Mouse (Mus musculus) neural tube, embryonic 10.5 days (tissue): ENCODE results near the gene Map6.
"Not testable (repeated sequence)": the region's sequence is repeated elsewhere in the genome, so short reads cannot be mapped to it uniquely, and the experiment has no call there.

Source experiments
- DNase-seq: peaks from one replicate; pipeline ENCODE4 v3.0.0-alpha.2; 2017; ENCODE audit warnings: low spot score; ENCODE audit errors: extremely low spot score

Map6 gene

DNA sequence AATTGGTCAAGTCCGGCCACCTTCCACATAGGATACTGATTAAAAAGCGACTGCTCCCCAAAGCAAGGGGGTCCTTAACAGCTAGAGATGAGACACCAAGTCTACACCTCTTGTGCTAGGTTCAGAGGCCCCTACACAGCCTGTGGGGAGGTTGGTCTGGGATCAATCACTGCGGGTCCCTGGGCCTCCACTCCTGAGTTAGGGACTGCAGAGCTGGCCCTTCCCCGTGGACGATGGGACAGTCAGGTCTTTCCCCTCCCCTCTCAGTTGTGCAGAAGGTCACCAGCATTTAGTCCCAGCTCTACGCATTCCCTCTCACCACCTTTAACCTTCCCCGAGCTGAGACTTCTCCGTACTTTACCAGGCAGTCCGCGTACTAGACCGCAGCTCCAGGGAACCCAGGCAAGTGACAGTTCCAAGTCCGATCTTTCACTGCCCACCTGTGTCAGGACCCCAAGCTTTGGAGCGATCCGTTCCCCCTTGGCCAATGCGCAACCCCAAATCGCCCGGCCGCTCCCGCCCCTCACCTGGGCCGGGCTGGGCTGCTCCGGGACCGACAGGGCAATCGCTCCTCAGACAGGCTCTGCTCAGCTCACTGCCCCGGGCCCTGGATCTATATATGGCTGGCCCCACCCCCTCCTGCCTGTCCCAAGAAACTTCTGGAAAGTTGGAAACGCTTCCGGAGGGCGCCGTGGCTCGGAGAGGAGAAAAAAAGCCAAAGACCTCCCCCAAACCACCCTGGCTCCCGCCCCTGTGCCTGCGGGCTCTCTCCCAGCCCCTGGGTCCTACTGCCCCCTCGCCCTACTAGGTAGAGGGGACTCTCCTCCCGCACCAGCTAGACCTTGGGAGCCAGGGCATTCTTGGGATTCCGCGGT is 85.5 kb downstream of the Map6 start, which contains the start of gene Serpinh1:
Gene Serpinh1, minus strand, starts transcription at position 714 of the 875 bp plus-strand sequence.
- DNase-seq = peak; percentile 89

DNA sequence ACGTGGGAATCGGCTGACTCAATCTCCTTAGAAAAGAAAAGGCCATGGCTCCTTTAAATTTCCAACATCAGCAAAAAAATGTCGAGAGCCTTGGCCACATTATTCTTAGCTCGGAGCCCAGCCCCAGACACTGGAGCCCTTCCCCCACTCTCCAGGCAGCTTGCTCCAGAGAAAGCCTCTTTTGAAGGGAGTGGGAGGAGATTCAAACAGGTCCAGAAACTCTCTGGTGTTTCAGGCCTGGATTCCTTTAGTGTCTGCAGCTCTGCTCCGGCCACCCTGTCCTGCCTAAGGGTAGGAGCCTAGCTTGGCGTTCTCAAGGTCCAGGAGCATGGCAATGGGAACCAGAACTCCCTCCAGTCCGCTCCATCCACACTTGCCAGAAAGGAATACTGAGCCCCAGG is 88.5 kb downstream of the Map6 start:
- DNase-seq = peak; percentile 70

DNA sequence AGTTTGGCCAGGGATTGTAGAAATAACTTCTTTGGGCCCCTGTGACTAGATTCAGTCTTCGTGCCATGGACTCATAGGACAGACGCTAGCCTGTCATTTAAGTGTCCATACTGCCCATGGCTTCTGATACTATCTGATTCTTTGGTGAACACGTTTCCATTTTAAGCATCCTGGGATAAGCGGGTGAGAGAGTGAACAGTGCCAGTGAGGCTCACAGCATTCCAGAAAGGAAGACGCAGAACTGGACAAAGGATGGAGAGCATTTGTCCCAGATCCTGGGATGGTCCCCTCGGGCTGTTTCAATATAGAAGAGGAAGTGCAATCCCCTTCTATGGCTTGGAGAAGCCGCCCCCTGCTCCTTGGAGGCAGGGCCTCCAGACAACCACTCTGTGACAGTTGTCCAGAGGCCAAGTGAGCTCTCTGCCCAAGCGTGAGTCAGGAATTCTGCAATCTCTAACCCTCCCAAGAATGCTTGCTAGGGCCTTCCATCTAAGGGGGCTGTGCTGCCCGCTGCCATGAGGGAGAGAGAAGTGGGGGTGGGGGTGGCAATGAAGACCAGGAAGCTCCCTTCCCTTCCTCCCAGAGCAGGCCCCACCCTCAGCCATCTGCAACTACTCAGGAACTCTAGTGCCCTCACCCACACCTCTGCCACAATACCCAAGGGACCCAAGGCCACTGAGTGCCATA is 89.1 kb downstream of the Map6 start:
- DNase-seq = no peak

DNA sequence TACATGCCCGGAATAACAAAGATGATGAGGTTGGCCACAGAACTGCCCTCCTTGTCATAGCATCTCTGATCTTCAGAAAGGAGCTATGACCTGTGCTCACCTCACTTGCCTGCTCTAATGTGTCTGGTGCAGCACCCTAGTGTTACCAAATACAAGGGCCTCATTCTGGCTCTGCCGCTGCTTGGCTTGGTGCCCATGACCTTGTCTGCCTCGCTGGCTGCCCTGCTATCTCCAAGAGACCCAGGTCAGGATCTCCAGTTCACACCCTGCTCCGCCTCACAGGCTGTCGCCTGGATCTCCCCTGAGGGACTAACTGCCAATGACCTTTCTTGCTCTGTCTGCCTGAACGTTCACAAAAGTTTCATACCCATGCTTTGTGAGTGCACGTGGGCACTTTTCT is 90.0 kb downstream of the Map6 start:
- no peak for DNase-seq

DNA sequence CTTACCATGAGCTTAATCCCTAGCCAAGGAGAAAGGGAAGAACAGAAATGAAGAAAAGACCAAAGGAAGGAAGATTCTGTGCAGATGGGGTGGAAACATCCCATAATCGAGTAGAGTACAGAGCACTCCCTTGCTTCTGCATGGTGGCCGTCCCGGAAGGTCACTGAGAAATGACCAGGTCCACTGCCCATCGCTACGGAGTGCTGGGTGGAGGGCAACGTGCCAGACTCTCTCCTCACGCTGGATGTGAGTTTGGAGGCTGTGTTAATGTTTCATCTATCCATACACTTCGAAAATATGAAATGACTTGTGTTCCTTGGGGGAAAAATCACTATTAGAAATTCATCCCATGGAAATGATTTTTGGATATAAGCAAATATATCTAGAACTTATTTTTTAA is 91.1 kb downstream of the Map6 start:
- no peak for DNase-seq

DNA sequence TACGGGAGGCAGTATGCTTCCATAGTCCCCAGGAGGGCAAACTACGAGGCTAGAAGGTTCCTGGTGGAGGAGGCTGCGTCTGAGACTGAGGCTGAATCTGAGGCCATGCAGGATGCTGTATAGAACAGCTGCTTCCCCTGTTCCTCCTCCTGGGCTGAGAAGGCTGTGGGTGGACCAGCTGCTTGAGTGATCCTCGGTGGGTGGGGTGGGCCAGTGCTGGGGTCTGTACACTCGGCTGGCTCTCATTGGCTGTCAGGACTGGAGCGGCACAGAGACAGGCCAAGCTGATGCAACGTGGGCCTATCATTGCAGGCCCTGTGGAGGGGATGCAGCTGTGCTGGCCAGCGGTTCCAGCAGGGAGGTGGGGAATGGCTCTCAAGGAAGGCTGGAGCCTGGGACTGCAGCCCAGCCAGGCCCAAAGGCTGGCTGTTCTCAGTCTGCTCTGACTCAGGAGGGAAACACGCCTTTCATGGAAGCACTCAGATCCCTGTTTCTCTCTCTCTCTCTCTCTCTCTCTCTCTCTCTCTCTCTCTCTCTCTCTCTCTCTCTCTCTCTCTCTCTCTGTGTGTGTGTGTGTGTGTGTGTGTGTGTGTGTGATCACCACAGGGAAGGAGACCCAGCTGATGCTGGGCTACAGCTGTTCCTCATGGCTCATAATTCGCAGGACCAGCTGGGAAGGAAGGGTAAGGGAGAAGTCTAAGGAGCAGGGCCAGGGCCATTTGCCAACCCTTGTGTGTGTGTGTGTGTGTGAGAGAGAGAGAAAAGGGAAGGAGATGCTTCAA is 93.0 kb downstream of the Map6 start:
- DNase-seq = peak; percentile 86

DNA sequence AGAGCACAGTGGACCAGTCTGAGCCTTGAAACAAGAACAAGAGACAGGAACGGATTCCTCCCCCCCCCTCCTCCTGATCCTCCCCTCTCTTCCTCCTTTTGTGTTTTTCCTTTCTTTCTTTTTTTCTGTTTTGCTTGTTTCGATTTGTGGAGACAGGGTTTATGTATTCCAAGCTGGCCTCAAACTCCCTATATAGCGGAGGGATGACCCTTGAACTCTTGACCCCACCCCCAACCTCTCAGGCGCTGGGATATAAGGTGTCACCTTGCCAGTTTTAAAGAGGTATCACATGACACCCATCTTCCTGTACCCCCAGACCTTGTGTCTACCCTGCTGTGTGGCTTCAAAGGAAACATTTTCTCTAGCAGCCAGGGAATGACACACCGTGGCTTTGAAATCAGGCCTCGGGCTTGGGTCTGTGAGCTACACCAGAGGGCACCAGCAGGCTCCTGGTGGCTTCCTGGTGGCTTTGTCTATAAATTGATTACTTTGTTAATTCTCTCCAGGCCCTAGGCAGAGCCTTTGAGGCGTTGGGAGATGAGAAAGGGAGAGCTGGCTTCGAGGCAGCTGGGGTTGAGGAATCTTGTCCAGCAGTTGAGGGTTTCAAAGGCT is 93.7 kb downstream of the Map6 start:
- DNase-seq = no peak

DNA sequence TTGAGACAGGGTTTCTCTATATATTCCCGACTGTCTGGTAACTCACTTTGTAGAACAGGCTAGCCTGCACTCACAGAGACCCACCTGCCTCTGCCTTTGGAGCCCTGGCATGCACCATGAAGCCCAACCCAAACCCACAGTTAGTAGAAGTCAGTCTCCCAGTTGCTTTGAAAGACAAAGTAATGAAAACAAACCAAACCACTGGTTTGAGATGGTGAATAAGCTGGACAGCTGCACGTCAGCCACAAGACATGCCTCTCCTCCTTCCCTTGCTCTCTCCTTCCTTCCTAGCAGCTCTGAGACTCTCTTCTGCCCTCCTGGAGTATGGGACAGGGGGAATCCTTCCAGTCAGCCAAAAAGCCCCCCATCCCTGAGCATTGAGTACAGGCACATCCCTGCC is 94.9 kb downstream of the Map6 start:
- DNase-seq = no peak

DNA sequence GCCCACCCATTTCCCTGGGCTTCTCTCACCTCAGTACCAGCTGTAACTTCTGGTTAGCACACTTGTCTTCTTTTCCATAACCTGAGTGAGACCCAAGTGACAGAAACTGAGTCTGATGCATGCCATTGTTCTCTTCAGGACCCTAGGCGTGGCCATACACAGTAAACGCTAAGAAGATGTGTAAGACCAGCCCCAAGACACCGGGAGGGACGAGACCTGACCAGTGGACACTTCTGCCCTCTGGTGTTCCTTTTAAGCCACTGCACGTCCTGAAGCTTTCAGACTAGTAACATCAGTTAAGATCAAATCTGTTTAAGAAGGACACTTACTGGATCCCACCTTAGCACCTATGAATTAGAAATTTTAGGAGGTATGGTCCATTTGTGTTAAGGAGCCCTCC is 97.8 kb downstream of the Map6 start:
- peak; percentile 69 for DNase-seq

DNA sequence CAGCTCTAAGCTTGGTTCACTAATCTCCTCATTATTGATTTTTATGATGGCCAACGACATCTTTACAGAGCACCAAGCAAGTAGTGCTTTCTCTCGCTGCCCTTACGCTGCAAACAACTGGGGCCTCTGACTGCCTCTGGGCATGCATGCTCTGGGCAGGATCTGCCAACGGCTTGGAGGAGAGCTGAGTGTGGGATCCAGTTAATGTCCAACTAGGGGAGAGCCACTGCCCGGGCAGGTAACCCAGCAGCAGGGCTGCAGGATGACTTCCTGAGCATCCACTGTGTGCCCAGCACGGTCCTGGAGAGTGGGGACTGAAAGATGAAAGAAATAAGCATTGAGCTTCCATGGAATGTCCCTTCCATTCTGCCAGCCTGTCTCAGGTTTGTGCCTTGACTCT is 99.5 kb downstream of the Map6 start:
- no peak for DNase-seq

DNA sequence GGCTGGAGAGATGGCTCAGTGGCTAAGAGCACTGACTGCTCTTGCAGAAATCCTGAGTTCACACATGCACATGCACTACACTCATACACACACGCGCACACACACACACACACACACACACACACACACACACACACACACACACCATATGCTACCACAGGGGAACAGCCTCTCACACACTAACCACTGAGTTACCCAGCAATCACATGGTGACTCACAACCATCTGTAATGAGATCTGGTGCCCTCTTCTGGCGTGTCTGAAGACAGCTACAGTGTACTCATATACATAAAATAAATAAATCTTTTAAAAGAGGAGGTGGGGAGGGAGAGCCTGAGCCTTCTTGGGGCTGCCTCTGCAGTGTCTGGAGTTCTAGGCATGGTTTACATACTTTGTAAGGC is 107.1 kb downstream of the Map6 start:
- DNase-seq = not testable (repeated sequence)

DNA sequence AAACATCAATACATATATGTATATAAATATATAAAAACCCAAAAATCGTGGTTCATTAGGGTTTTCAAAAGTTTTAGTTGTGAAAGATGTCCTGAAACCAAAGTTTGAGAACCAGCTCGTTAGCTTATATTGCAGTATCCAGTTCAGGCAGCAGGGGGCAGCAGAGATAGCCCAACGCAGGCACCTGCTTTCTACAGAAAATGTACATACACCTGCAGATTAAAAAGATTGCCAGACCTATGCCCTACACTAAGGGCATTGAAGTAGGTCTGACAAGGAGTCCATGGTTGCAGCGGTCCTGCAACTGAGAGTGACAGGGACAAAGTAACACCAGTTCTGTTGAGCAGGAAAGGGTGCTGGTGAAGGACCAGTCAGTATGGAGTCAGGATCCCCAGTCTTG is 108.2 kb downstream of the Map6 start:
- DNase-seq = peak; percentile 79

DNA sequence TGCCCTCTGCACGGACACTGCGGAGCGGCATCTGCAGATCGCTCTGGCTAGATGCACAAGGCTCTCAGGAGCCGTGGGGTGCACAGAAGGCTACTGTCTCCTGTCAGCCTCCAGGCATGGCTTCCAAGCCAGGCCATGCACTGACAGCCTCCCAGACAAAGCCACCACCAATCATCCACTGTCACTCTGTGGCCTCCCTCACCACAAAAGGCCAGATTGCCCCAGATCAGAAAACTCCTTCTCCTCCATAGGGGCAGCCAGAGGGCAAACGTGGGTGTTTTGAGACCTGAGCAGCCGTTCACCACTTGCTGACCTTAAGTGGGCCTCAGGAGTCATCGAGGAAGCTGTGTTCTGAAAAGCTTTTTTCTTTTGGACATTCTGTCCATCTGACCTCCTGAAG is 111.6 kb downstream of the Map6 start:
- no peak for DNase-seq

DNA sequence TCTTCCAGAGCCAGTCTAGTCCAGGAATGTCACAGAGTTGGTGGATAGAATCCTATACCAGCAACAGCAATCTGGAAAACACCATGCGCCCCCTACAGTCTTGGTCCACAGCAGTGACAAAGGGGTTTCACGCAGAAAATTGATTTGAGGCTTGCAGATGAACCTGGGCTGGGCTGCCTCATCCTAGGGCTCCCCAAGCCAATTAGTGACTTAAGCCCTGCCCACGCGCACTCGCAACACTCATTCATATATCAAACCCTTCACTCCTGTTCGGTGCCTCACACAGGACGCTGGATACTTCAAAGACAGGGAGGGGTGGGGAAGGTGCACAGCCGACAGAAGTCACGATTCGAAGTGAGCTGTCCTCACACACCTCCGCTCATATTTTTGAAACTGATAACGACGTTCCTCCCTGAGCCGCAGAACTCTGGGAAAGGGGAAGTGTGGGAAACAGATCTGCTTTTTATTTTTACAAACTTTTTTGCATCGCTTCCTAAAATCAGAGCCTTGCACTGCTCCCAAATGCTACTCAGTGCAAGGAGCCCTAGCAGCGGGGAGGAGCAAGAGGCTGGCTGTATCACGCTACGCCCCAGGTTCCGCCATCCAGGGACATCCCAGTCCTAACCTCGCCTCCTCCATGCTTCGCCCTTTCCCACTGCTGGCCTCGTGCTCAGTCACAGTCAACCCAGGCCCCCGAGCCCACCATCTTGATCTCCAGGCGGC is 113.4 kb downstream of the Map6 start:
- DNase-seq = peak; percentile 72

DNA sequence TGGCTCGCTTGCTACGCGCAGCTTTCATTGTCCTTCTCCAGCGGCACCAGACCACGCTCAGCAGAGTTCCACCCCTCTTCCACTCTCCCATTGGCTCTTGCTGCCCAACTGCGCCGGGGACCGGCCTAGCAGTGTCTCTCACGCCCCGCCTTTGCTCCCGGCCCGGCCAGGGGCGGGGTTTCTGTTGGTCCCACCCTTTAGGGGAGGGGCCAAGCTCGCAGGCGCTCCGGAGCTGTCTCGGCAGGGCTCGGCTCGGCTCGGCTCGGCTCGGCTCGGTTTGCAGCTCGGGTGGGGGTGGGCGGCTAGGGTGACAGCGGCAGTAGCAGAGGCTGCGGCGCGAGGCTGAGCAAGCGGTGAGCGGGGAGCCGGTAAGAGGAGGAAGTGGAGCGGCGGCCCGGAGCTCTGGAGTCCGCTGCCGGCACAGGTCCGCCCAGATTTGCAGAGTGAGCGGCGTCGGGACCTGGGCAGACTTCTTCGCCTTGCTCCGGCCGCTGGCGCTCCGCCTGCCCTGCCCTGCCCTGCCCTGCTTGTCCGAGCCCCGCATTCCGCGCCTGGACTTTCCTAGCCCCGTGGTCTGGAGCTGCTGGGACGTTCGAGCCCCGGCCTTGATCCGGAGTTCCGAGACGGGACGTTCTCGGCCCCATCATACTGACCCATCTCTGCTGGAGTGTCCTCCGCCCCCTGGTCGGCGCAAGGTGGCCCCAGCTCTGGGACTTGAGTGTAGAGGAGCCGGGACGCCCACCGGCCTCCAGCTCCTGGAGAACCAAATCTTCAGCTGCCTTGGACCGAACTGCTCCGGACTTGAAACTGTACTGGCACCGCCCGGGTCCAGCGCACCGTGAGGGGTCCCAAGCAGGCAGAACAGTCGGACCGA is 114.2 kb downstream of the Map6 start, which contains the start of gene Gdpd5:
Gene Gdpd5, plus strand, starts transcription at position 201 of the 874 bp plus-strand sequence.
- DNase-seq = peak; percentile 100

DNA sequence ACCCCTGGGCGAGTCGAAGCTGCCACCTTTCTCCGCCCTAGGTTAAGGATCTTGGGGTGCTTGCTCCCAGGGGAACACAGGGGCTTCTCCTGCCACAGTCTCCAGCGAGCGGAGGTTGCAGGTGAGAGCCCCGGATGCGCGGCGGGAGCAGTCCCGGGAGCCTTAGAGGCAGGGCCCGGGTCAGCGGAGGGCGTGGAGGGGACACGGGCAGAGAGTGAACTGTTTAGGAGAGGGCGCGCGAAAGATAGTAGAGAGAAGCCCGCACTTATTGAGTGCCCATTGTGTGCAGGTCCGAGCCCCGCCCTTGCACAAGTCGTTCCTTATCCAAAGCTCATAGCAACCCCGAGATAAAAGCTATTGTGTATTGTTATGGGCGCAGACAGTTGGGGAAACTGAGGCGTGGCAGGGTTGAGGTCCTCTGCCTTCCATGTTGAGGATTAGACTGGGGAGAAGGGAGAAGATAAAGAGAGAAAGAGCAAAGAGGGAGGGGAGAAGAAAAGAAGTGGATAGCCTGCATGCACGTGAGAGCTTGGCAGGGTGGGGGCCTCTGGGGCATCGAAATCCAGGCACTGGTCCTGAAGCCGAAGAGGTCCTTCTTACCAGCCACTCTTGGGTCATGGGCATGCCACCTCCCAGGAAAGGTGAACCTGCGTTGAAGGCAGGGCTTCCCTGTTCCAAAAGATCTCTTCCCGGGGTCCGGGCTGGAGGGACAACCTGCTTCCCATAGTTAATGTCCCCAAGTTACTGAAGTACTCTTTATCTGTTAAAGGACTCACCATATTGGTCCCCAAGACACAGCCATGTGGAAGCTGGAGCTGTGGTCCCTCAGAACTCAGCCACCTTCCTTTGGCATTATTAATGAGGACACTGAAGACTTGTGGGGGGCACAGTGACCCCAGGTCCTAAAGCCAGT is 115.1 kb downstream of the Map6 start:
- no peak for DNase-seq

DNA sequence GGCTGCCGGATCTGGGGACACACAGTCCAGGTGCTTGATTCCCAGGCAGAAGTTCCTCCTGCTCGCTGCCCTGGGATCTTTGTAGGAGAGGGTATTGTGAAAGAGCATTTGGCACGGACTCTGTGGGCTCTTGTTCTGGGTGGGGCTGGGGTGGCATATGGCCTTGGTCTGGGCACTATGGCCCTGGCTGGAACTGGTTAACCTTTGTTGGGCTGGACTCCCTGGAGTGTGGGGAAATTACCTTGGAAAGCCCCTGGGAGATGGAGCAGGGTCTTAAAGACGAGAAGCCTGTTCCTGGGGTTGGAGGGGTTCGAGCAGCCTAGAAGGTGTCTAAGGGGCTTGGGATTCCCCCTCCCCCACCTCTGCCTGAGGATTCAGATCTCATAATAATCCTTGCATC is 116.0 kb downstream of the Map6 start:
- DNase-seq = no peak

DNA sequence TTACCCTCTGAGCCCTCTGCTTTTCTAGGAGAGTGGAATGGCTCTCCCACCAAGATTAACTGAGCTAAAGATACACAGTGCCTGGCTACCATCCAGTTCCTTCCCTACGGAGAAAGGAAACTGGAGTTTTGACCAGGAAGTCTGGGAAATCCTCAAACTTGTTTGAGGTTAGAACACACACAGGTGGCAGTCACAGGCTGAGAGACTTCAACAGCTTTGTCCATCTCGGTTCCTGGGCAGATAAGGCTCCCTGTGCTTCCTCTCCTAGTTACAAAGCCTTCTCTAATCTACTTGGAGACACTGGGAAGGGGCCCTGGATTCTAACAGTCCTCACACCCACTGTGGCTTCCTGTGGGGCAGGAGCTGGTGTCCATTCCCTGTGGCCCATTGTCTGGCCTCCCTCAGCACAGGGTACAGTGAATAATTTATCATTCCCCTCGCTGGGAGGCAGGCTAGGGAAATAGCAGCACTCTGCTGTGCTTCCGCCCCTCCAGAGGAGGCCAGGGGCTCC is 116.9 kb downstream of the Map6 start:
- no peak for DNase-seq

DNA sequence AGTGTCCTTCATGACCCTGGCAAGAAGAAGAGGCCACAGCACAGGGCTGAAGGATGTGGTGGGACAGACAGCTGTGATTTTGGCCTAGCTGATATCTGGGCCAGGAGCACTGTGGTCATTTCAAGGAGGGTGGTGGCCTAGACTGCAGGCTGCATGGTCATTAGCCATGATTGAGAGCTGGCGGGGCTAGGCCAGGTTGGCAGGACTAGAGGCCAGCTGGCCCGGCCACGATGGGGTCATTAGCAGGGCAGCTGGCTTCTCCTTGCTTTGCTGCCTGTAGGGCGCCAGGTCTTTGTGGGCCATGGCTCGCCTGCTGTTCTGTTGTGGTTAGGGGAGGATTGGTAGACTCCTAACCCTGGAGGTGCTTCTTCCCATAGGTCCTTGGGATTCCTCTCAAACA is 118.8 kb downstream of the Map6 start:
- no peak for DNase-seq
